Mouse (Mus musculus) NIH3T3 (cell line): Measurements from ENCODE around the gene Zfp277.

ENCODE experiments used
- DNase-seq: peaks from one replicate; pipeline ENCODE4 v3.0.0-alpha.2; 2012; ENCODE audit warnings: low read depth

The Zfp277 gene

DNA sequence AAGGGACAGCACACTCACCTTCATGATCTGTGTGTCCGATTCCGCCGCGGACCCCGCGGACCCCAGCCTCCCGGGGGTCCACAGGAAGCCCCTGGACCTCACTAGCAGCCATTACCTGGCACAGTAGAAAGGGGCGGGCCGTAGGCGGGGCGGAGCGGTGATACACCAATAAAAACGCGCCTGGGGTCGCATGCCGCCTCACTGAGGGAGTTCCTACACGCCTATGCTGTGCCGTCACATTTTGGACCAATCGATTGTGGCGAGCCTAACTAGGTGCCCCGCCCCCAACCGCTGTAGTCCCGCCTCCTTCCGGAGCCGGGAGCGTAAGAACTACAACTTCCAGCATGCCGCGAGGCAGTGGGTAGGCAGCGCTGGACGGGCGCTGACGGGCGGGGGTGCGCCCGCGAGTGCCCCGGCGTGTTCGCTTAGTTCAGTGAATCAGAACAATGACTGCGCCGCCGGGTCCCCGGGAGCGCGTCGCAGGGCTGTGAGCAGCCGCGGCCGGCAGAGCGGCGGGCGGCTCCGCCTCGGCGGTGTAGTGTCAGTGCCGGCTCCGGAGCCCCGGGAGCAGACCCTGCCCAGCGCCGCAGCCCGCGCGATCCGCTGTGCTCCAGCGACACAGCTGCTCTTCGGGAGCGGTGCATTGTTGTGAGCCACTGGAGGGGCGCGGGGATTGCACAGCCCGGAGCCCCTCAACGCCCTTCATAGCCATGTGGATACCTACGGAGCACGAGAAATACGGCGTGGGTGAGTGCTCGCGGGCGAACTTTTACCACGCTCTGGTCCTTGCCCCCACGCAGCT, at the start of gene Zfp277, which contains the start of gene Dock4:
Gene Zfp277 (minus strand): TSS at position 255 of the 802 bp plus-strand sequence.
Gene Dock4 (plus strand): TSS at position 305 of the 802 bp plus-strand sequence.
- peak; percentile 100 for DNase-seq

DNA sequence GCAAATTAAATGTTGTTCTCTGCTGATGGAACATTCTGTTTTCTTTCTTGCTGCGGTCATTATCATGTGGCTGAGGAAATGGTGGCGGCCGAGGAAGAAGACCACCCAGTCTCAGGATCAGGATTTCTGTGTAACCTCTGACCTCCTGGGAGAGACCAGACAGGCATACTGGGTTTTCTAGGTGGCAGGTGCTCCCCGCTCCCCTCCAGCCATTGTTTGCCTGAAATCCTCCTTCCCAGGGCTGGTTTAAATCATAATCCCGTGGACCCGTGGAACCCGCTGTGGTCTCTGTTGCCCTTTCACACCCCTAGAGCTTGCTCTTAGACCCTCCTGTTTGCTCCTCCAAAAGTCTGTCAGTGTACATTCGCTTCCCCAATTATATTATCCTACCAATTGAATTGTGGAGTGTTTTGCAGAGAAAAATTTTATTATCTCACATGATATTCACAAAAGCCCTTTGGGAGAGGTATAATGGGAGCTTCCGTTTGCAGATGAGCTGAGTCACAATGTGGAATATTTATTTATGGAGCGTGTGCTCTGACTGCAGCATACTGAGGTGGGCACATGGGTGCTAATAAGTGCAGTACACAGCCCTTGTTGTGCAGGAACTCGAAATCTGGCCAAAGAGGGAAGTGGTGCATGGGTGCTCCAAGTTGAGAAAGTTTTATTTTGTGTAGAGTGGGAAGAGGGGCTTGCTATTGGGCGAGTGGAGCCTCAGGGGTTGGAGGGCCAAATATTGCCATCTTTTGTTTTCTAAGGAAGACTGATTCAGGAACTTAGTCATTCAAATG, 40.5 kb upstream of the Zfp277 start:
- no peak for DNase-seq

DNA sequence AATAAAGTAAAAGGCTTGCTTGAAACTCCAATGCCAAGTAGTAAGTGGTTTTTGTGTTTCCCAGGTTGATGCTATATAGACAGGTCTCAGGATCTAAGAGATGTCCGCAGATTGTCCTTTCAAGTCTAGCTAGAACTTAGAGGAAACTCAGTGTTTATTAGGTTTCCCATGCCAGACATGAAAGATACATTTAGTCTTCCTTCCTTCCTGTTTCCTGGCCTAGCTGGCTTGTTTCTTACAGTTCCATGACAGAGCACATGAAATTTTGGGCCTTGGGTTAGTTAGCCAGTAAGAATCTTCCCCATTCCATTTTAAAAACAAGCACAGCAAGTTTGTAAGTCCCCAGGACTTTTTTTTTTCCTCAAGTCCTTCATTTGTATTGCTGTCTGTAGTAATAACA, 39.5 kb upstream of the Zfp277 start:
- no peak for DNase-seq

DNA sequence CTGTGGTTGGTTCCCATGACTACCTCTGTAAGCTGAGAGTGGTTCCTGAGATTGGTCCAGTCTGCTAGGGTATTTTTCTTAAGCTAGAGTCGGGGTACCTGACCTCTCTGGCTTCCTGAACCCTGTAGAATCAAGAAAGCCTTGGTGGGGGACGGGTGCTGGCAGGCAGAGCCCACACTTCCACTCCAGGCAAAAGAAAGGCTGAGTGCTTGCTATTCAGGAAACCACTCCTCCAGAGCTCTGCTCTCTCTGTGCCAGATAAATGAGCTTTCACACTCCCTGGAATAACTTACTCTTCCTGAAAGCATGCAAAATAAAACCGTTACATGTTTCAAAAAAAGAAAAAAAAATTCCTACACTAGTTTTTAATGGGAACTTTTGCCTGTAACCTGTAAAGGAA, 38.5 kb upstream of the Zfp277 start:
- no peak for DNase-seq

DNA sequence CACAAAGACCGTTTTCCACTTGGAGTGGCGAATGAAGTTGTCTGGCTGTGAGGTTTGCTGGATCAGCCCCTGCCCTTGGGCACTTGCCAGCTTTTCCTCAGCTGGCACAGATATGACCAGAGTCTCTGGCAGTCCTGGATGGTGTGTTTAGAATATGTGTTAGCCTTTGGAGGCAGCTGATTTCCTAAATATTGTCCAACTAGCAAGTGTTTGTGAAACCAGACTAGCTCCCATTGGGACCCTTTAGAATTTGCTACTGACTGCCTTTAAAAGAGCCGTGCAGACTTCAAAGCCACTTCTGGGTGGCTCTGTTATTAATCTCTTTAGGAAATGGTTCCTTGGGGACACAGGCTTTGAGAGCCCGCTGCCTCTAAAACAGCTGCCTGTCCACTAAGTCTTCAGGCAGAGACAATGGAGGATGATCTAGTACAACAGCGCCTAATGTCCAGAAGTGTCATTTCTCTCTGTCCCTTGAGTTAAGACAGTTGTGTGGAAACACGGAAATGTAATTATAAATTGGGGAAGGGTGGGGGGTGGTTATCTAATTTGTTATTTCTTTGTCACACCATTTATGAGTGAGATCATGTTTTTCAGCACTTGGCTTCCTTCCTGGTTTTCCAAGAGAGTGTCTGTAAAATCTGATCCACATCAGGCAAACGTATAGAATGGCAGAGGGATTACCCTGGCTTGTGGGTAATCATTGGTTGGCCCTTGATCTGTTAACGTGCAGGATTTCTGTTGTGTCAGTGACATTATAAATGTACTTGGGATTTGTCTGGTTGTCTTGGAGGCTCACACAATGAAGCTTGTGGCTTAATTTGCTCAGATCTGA, 32.1 kb upstream of the Zfp277 start:
- DNase-seq: no peak

DNA sequence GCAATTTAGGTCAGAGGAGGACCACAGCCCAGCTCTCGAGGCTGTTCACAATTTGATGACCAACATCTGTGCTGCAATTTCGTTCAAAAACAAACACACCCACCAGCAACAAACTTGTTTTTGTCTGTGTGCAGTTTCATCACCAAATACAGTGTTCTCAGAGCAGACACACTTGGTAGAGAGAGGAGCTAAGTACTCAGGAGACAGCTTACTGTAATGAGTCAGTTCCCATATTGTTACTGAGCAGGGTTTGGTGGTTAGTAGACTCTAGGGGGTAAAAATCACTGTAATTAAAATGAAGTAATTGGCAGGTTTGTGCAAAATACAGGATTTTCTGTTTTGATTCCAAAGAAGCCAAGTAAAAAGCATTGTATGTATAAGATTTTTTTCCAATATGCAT, 28.0 kb upstream of the Zfp277 start:
- DNase-seq: no peak

DNA sequence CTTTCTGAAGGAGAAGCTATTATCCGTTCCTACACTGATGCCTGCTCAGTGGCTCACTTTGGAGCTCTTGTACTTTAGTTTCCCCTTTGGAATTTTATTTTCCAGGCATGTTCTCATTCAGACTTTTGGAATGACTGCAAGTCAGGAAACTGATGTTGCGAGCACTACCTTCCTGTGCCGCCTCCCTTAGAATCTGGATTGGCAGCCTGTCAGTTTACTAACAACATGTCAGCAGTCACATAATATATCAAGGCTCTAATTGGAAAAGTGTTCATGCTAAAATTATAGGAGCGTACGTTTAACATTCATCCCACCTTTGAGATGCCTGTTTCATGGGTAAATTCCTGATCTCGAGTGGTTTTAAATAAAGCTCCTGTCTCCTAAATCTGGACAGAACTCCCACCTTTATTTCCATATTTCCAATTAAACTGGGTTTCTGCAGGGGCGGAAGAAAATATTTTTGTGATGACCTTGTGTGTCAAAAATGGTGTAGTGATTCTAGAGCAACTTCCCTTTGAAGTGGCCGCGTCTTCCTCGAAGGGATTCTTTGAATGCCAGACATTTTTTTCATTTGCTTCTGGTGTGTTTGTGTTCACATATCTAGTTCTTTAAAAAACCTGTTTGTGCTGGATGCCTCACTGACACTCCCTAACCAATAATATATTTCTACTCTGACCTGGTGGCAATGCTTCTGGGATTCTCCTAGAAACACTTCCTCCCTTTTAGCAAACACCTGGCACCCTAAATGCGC, 26.1 kb upstream of the Zfp277 start:
- no peak for DNase-seq

DNA sequence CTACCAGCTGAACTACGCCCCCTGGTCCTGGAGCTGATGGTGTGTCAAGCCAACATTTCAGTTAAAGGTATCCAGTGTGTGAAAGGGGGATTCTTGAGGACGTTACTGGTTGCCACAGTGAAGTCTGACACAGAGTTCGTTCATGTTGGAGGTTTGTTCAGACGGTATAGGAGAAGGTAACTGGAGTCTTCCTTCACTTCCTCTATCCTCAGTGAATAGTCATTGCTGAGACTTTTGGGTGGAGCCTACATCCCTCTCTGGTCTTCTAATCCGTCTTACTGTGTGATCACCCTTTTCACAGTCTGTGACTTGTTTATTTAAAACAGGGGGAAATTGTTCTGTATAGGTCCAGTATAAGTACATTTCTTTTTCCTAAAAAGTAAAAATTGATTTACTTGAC, 23.3 kb upstream of the Zfp277 start:
- DNase-seq: no peak

DNA sequence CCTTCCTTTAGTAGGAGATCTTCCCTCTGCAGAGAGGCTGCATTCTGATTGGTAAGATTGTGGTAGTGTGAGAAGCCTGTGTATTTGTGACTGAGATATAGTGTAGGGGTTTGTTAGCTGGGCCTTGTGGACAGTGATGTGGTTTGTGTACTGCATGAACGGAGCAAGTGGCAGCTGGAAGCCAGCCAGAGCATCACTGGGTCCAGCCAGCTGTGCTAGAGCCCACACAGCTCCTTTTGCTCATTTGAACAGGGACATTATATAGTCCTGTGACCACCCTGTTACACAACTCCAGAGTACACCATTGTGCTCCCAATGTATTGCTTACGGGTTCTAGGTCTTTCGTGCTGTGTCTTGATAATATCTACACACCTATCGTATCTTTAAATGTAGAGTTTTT, 22.5 kb upstream of the Zfp277 start:
- no peak for DNase-seq

DNA sequence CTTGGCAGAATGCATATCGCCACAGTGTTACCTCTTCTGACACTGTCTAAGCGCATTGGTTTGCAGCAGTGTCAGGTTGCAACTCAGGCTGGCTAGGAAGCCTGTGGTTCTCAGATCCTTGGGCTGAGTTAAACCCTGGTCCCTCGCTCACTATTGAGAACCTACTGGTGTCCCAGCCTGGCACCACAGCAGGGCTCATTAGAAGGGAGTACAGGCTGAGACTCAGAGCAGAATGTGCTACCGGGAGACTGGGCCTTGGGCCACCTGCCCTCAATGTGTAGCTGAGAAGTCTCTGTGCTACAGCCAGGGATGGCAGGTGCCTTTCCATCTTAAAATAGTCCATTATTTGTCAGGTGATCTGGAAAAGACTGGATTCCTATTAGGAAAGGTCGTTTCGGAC, 18.6 kb upstream of the Zfp277 start:
- DNase-seq: no peak

DNA sequence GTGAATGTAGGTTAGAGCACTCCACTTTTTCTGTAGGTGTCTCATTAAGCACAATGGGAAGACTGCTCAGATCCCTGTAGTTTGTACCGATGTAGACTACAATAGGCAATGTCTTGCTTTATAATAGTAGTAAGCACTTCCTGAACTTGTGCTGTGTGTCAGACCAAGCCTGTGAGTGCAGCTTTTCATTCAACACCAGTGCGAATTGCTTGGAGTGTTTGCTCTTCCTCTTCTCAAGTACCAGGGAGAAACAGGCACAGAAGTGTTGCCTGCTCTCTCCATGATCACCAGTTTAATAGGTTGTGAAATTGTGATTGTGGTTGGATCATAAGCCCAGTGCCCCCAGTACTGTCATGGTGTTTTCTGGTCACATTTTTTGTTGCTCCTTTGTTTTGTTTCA, 18.1 kb upstream of the Zfp277 start:
- no peak for DNase-seq

DNA sequence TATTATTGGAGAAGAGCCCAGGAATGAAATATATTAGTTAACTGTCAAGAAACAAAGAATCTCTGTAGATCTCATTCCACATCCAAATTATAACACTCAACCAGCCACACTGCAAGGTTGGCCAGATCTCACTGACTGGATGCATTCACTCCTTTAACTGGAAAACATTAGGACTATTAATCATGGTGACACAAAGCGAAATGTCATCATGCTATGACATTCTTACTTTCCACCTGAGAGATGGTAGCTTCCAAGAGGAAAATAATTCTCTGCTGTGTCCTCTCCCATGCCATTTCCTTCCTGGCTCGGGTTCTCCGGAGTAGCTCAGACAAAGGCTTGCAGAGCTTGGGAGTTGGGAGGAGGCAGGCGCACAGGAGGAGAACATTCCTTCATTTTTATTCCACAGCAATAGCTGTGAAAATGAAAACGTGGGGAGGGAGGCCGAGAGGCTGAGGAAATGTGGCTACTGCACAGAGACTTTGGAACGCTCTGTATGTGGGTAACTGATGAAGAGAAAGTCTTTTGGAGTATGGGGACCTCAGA, 17.1 kb upstream of the Zfp277 start:
- no peak for DNase-seq

DNA sequence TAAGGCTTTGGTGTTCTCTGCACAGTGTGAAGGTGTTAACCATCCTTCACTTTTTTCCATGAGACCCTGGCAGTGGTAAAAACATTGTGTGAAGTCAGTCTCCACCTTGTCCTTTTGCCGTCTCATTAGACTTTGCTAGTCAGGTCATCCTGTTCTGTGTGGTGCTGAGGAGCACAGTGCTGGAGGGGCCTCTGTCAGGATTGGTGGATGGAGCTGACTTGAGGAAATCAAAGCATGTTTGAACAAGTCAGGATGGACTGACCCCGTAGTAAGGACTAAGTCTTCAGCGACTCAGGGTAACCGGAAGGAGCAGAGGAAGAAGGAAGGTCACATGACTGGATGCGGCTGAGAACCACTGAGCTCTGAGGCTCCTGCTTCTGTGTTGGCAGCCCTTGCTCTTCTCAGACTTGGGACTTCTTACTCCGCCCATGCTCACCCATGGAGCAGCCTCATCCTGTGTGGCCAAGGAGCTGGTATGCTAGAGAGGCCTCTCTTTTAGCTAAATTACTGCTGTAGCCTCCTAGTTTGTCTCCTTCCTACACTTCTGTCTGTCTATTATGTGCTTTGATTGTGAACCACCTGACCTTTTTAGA, 14.1 kb upstream of the Zfp277 start:
- no peak for DNase-seq

DNA sequence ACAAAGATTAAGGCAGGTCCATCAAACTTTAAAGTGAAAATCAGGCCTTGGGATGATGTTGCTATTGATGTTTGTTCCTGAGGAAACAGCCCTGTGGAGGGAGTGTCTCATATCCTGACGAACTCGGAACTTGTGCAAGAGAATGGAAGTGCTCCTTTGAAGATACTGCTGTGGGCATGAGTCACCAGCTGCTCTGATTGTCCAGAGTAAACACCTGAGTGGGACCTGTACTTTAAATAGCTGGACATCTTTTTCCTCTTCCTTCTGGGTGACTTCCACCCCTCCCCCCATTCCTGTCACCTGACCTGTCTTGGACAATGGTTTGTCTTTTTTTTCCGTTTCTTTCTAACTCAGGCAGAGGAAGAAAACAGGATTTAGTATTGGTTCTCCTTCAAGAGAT, 13.3 kb upstream of the Zfp277 start:
- DNase-seq: no peak

DNA sequence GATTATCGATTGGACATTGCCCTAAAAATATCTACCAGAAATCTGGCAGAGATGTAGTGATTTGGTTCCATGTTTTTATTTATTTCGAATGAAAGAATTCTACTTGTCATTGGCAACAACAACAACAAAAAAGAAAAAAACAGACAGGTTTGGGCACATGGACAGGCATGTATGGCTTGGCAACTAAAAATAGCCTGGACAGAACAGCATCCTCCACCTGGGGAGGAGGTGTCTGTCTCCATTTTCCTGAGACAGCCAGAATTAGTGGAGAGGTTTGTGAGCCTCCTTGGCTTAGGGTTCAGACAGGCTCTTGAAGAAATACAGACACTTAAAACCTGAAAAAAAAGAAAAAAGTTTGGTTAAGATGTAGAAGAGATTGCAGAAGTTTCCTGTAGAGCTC, 10.8 kb upstream of the Zfp277 start:
- DNase-seq: no peak

DNA sequence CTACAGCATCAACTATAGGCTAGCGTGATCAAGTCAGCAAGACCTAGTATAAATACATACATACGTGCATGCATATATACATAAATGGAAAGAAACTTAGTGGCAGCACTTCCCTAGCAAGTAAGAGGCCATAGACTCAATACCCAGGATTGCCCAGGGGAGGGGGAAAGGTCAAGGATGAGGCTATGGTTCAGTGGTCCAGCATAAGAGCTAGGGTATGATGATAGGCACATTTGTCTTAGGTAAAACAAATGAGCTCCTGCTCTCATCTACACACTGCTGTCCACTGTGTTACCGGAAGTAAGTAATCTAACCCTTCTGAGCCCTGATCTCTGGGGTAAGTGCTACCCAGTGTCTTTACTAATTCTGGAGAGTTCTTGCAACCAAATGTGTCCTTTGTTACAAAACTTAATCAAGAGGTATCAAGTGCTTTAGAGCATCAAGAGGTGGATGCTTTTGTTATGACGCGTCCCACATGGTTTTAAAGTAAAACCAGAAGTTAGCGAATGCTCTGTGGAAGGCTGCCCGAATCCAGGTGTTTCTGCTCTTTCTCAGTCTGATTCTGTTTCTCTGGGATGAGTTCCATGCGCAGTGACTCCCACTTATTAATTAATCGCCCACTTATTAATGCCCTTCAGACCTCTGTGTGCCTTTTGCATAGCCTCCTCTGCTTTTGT, 3.6 kb upstream of the Zfp277 start:
- DNase-seq: no peak

DNA sequence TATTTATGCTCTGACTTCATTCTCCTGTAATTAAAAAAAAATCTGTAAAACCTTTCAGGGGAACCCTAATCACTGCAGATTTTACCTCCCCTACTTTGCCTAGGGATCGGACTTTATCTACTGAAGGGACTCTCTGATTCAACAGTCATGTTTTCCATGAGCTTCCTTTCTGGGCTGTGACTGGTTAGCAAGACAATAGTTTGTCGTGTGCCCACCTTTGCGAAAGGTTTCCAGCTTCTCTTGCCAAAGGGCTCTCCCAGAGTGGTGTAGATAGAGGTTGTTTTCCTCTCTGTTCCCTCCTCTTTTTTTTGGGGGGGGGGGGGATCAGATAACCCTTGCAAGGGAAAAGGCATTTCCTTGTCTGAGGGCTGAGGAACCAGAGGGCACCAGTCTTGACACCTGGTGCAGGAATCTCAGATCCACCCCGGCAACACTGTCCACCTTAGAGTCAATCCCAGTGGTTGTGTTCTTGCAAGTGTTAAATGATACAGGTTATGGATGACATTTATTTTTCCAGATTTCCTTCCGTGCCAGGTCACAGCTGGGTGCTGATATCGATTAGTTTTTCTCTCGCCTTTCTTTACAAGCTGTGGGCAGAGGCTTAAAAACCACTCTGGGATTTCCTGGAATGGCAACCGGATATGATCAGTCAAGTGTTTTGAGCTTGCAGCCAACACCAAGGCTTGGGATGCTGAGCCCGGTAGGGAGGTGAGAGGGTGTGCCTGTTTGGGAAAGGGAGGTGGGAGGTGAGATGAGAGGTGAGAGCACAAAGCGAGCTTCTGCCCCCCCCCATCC, 2.1 kb upstream of the Zfp277 start:
- DNase-seq: no peak

DNA sequence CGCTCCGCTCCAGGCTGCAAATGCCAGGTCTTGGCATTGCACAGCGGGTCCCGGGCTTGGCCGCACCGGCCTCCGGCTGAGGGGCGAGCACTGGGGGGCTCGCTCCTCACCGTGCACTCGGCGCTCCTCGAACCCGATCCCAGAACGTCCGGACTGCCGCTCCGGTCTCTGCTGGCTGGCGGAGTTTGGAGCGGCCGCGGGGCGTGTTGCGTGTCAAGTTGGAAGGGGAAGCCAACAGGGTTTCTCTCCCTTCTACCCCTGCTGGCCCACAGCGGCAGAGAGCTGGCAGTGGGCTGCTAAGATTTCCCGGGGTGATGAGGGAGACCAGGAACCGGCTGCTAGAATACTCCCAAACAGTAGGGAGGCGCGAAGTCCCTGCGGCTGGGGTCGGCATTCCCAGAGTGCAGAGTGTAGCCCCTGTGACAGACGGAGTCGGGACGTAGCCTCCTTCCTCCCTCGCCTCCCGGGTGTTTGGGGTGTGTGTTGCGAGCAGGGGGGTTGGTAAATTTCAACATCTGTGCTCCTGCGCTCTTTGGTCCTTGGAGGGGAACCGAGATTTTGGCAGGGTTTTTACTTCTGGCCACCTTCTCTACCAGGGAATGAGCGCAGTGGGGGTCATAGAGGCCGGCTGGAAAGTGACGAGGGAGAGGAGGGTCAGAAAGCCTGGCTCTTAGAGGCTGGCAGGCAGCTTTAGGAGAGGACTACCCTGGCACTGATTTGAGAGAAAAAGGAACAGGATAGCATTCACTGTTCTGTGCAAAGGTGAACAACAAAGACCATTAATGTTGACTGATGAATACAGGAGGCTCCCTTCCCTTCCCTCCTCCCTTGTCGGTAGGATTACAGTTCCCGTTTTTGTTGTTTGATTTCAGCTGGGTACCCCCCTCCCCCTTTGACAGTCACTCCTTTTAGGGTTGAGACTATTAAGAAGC, 1.0 kb upstream of the Zfp277 start:
- DNase-seq: peak; percentile 50

DNA sequence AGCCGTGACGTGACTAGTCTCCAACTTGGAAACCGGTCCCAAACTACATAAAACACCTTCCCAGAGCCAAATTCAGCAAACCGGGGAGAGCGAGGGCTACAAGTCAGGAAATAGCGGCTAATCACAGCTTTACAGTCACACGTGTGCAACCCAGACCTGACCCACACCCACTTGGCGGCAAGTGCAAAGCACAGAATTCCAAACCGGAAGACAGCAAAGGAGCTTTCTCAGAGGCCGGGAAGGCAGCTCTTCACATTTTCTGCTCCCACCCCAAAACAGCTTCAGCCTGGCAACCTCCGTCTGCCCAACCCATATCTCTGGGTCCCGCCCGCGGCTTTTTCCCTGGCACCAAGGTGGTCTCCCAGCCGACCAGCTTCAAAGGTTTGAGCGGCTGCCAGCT, 496 bp downstream of the Zfp277 start:
- DNase-seq: peak; percentile 56
